Mouse (Mus musculus) ES-E14 (cell line): Measurements from ENCODE around the gene Bad.

ENCODE experiments used
- CHD2 ChIP-seq: IDR thresholded peaks from 2 replicates; pipeline ENCODE4 v1.6.1; 2014; ENCODE audit warnings: mild to moderate bottlenecking, low read depth, low read length, inconsistent platforms
- HCFC1 ChIP-seq: IDR thresholded peaks from 2 replicates; pipeline ENCODE4 v1.6.1; 2012; ENCODE audit warnings: low read length, inconsistent platforms, borderline replicate concordance; ENCODE audit not compliant: insufficient read depth
- MAFK ChIP-seq: IDR thresholded peaks from 2 replicates; pipeline ENCODE4 v1.6.1; 2014; ENCODE audit warnings: mild to moderate bottlenecking, low read depth, low read length, inconsistent platforms; ENCODE audit not compliant: insufficient read depth

GRCm38 (mm10) chr19:6971644-6972043, 30.0 kb downstream of the Bad start:
- TF ChIP-seq MAFK (no peak), HCFC1 (no peak), CHD2 (no peak)
